Comparison of ENCODE assay signal across 13 mouse cellular contexts in genomic region chr11:33799933-33800332, GRCm38 (mm10).
DNase-seq lines count a peak whose midpoint lies in the region; ATAC-seq and TF ChIP-seq lines count a peak whose summit lies in the region.
"Had no signal": no experiment of that assay in that cellular context is flagged by ENCODE, and none has a peak within 500 bp of the region (broad histone marks: within the 10 kb centered on the region; RNA-seq: fewer than 3 reads in every experiment).

No protein-coding gene starts in this region.

- no peak overlapping the region for H3K9ac ChIP-seq in kidney, embryonic 16.5 days (replicated peaks; ENCODE audit: low read length)

- DNase-seq in gastrocnemius, adult 18-20 months (ENCODE audit: low spot score), result peak; percentile 14
- no peak for DNase-seq in gastrocnemius, postnatal 25 days
- no peak for DNase-seq in kidney, adult 2 months
- peak; percentile 10 for DNase-seq in 3T3-L1 (ENCODE audit: low read depth, low spot score)
- peak; percentile 6 for DNase-seq in heart, postnatal 4 days
- DNase-seq in adrenal gland, adult 2 months, result no peak
- no peak for DNase-seq in left cerebral cortex, adult 18-20 months (ENCODE audit: low spot score in 2 of 2)
- DNase-seq: liver; thymus, postnatal 4 days had no signal

- no peak overlapping the region for H3K4me3 ChIP-seq in kidney, embryonic 16.5 days (ENCODE audit: low read length)
- H3K4me3 ChIP-seq in kidney, adult 2 months (ENCODE audit: insufficient read depth, low read depth, low read length), result no peak overlapping the region
- H3K4me3 ChIP-seq: heart, adult 2 months had no signal

- H3K9me3 ChIP-seq in kidney, embryonic 16.5 days (ENCODE audit: low read length), result no peaks in the 10 kb centered on the region

- 0 out of 2 replicates have a peak, but pooled peaks have one; percentile 27 for ATAC-seq in kidney, embryonic 16.5 days (ENCODE audit: low FRiP score, low TSS enrichment)

- no peak overlapping the region for H3K4me2 ChIP-seq in kidney, embryonic 16.5 days (replicated peaks; ENCODE audit: low read depth, low read length)

- no peak for TF ChIP-seq CTCF in kidney, adult 2 months (conservative IDR thresholded peaks at IDR 0.05; ENCODE audit: insufficient read depth, insufficient read length, low read depth, low read length)

- no peaks in the 10 kb centered on the region for H3K27me3 ChIP-seq in kidney, embryonic 16.5 days (ENCODE audit: insufficient read depth, low read length)
- no peaks in the 10 kb centered on the region for H3K27me3 ChIP-seq in kidney, adult 2 months (replicated peaks; ENCODE audit: control insufficient read depth, insufficient read depth, low read length)

- TF ChIP-seq POLR2A in kidney, adult 2 months (IDR thresholded peaks at IDR 0.05; ENCODE audit: low read depth, low read length), result no peak

- 16% methylated on average over 1 of the region's 1 CpGs for WGBS in kidney, embryonic 16.5 days
- 6% methylated on average over 1 of the region's 1 CpGs for WGBS in kidney, adult 2 months

- 0 out of 2 replicates have a peak, but pooled peaks cover 4% of the 10 kb centered on the region for H3K4me1 ChIP-seq in kidney, embryonic 16.5 days (ENCODE audit: insufficient read depth, low read length)
- H3K4me1 ChIP-seq in kidney, adult 2 months (ENCODE audit: control insufficient read depth, insufficient read depth, low read length), result no peaks in the 10 kb centered on the region

- no peaks in the 10 kb centered on the region for H3K36me3 ChIP-seq in kidney, embryonic 16.5 days (ENCODE audit: insufficient read depth, low read length)
- H3K36me3 ChIP-seq in kidney, adult 2 months (ENCODE audit: control insufficient read depth, insufficient read depth, low read length), result no peaks in the 10 kb centered on the region

- H3K27ac ChIP-seq in kidney, embryonic 16.5 days (ENCODE audit: low read length), result no peak overlapping the region
- H3K27ac ChIP-seq in kidney, adult 2 months (ENCODE audit: insufficient read depth, low read depth, low read length), result no peak overlapping the region
- H3K27ac ChIP-seq: heart, adult 2 months; kidney, postnatal 0 days; stomach, postnatal 0 days had no signal

Comparison
In these comparisons a context has a peak if more than half of its experiments do, and no peak if none do; other contexts are left out.
1. DNase-seq: peak in gastrocnemius, adult 18-20 months (single experiment), 3T3-L1 (single experiment) and heart, postnatal 4 days (single experiment); none in gastrocnemius, postnatal 25 days (single experiment), kidney, adult 2 months (single experiment), adrenal gland, adult 2 months (single experiment) and left cerebral cortex, adult 18-20 months (0 of 2).